Mouse (Mus musculus): ENCODE results near the gene Anapc5. TPM values are rescaled to one million over a fixed set of nuclear protein-coding genes. Genes with fewer than 3 reads are reported as not detected.

Gene Anapc5
- total RNA-seq (2014; rRNA removed) (522 and 533 TPM in 2 replicates), polyA plus RNA-seq (2015; fragmentation: Nextera tagmentation; extraction: Ambion mirVana) (373 and 445 TPM in 2 replicates)

GRCm38 (mm10) chr5:122820777-122821523 is at the start of gene Anapc5:
Gene Anapc5, minus strand, starts transcription at chr5:122821339.
- Histone ChIP-seq H3K27ac (ENCODE audit: low read depth, low read length) (peak within 1 kb of the TSS; percentile 95), H3K9me3 (ENCODE audit: low read length) (no peaks in the 10 kb centered on the region), H3K4me2 (ENCODE audit: low read depth) (peak within 1 kb of the TSS; percentile 51), H3K9ac (peak within 1 kb of the TSS; percentile 90), H3K36me3 (ENCODE audit: insufficient read depth) (peaks cover 29% of the 10 kb centered on the region), H3K4me1 (ENCODE audit: insufficient read depth) (peaks cover 9% of the 10 kb centered on the region; the same call in 1 of the 2 replicates), H3K4me3 (ENCODE audit: low read depth, low read length) (peak within 1 kb of the TSS; percentile 84), H3K27me3 (ENCODE audit: insufficient read depth, low read length) (no peaks in the 10 kb centered on the region)
- TF ChIP-seq CTCF (IDR thresholded peaks at IDR 0.05; ENCODE audit: low read depth): no peak
- ATAC-seq: peak; percentile 99
- WGBS: 1% methylated on average over 55 of the region's 55 CpGs
- peak; percentile 97 for DNase-seq

- ATAC-seq: no peak
- Histone ChIP-seq H3K36me3 (ENCODE audit: insufficient read depth) (peaks cover 45% of the 10 kb centered on the region), H3K27ac (ENCODE audit: low read depth, low read length) (no peak overlapping the region), H3K4me2 (ENCODE audit: low read depth) (no peak overlapping the region), H3K27me3 (ENCODE audit: insufficient read depth, low read length) (no peaks in the 10 kb centered on the region), H3K4me1 (ENCODE audit: insufficient read depth) (no peaks in the 10 kb centered on the region), H3K4me3 (ENCODE audit: low read depth, low read length) (no peak overlapping the region), H3K9ac (no peak overlapping the region), H3K9me3 (ENCODE audit: low read length) (no peaks in the 10 kb centered on the region)
- no peak for TF ChIP-seq CTCF (IDR thresholded peaks at IDR 0.05; ENCODE audit: low read depth)
- 95% methylated on average over 2 of the region's 2 CpGs for WGBS
- DNase-seq: no peak
Observed at GRCm38 (mm10) chr5:122863053-122863452, 41.9 kb upstream of the Anapc5 start.

DNA sequence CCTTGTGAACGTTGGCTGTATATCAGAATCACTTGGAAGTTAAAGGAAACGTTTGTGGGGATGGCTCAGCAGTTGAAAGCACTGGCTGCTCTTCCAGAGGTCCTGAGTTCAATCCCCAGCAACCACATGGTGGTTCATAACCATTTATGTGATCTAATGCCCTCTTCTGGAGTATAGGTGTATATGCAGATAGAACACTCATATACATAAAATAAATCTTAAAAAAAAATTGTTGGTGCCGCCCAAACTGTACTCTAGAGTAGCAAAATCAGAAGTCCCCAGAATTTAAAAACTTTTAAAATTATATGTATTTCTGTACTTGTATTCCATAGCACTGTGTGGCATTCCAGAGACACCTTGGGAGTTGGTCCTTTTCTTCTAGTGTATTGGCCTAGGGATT is 34.7 kb upstream of the Anapc5 start:
- Histone ChIP-seq H3K4me2 (ENCODE audit: low read depth) (no peak overlapping the region), H3K27ac (ENCODE audit: low read depth, low read length) (no peak overlapping the region), H3K4me1 (ENCODE audit: insufficient read depth) (peaks cover 2% of the 10 kb centered on the region; the same call in 1 of the 2 replicates), H3K4me3 (ENCODE audit: low read depth, low read length) (no peak overlapping the region), H3K36me3 (ENCODE audit: insufficient read depth) (no peaks in the 10 kb centered on the region), H3K27me3 (ENCODE audit: insufficient read depth, low read length) (no peaks in the 10 kb centered on the region), H3K9me3 (ENCODE audit: low read length) (no peaks in the 10 kb centered on the region), H3K9ac (no peak overlapping the region)
- DNase-seq (no peak), ATAC-seq (no peak)
- no peak for TF ChIP-seq CTCF (IDR thresholded peaks at IDR 0.05; ENCODE audit: low read depth)
- WGBS: 83% methylated on average over 3 of the region's 3 CpGs

DNA sequence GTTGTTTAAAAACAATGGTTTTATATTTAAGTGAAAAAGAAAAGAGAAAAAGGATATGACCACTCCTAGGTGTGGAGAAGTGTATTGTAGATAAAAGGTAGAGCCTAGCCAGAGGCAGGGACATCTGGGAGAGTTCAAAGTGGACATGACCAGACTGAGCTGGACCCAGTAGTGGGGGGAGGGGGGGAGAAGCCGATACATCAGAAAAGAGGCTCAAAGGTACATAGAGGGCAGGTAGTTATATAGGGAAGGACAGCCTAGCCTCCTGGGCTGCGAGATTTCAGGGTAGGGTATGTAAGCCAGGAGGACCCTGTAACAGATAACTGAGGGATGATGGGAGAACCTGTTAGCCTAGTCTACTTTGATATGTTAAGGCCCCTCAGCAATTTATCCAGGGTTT is 31.5 kb upstream of the Anapc5 start:
- no peaks in the 10 kb centered on the region for H3K9me3 ChIP-seq (ENCODE audit: low read length)
- 92% methylated on average over 2 of the region's 2 CpGs for WGBS

GRCm38 (mm10) chr5:122850319-122851002 is 29.3 kb upstream of the Anapc5 start:
- DNase-seq: no peak
- ATAC-seq: peak; percentile 79
- Histone ChIP-seq H3K4me1 (ENCODE audit: insufficient read depth) (peaks cover 5% of the 10 kb centered on the region; the same call in 1 of the 2 replicates), H3K9ac (peak overlapping the region; percentile 96), H3K27ac (ENCODE audit: low read depth, low read length) (peak overlapping the region; percentile 92), H3K27me3 (ENCODE audit: insufficient read depth, low read length) (no peaks in the 10 kb centered on the region), H3K9me3 (ENCODE audit: low read length) (no peaks in the 10 kb centered on the region), H3K4me2 (ENCODE audit: low read depth) (peak overlapping the region; percentile 97), H3K4me3 (ENCODE audit: low read depth, low read length) (peak overlapping the region; percentile 79), H3K36me3 (ENCODE audit: insufficient read depth) (no peaks in the 10 kb centered on the region)
- TF ChIP-seq CTCF (IDR thresholded peaks at IDR 0.05; ENCODE audit: low read depth): peak; percentile 52
- WGBS: 4% methylated on average over 38 of the region's 38 CpGs

More for the DNA sequence above, 31.5 kb upstream of the Anapc5 start:
- DNase-seq (no peak), ATAC-seq (no peak)
- Histone ChIP-seq H3K4me1 (ENCODE audit: insufficient read depth) (peaks cover 5% of the 10 kb centered on the region; the same call in 1 of the 2 replicates), H3K27me3 (ENCODE audit: insufficient read depth, low read length) (no peaks in the 10 kb centered on the region), H3K36me3 (ENCODE audit: insufficient read depth) (no peaks in the 10 kb centered on the region), H3K27ac (ENCODE audit: low read depth, low read length) (no peak overlapping the region), H3K4me3 (ENCODE audit: low read depth, low read length) (no peak overlapping the region), H3K4me2 (ENCODE audit: low read depth) (no peak overlapping the region), H3K9ac (no peak overlapping the region)
- no peak for TF ChIP-seq CTCF (IDR thresholded peaks at IDR 0.05; ENCODE audit: low read depth)

DNA sequence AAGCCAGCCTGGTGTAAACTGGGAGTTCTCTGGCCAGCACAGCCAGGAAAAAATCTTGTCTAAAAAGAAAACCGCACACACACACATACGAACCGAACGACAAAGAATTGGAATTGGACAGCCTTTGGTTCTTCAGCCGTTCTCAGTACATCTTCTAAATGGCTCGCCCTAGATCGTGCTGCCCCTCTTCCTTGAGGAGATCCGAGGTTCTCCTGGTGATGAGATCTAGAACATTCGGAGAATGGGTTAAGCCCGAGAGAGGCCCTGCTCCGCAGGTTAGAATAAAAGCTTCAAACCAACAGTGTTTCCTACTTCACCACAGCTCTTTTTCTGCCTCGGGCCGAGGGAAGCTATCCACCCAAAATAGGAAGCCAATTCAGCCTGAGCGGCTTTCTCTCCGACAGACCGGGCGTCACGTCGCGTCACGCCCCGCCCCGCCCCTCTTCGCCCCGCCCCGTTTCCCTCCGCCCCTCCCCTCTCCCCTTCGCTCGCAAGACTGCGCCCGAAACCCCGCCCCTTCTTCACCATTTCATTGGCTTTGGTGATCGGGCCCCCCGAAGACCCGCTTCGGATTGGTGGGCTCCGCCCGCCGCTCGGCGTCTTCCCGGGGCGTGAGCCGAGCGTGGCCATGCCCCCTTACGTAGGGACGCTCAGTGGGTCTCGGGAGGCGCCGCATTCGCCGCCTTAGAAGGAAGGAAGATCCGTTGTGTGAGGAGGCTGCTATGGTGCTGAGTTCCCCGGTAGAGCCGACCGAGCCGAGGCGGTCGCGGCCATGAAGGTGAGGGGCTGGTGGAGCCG is 28.6 kb upstream of the Anapc5 start, which contains the start of gene Rnf34:
Gene Rnf34, plus strand, starts transcription at position 528 of the 798 bp plus-strand sequence.
- H3K36me3 ChIP-seq (ENCODE audit: insufficient read depth): no peaks in the 10 kb centered on the region
- peak within 1 kb of the TSS; percentile 96 for H3K9ac ChIP-seq
- peak; percentile 99 for DNase-seq

More for the DNA sequence above, 28.6 kb upstream of the Anapc5 start, which contains the start of gene Rnf34:
- Histone ChIP-seq H3K4me2 (ENCODE audit: low read depth) (peak within 1 kb of the TSS; percentile 97), H3K27me3 (ENCODE audit: insufficient read depth, low read length) (no peaks in the 10 kb centered on the region), H3K27ac (ENCODE audit: low read depth, low read length) (peak within 1 kb of the TSS; percentile 92), H3K4me1 (ENCODE audit: insufficient read depth) (peaks cover 5% of the 10 kb centered on the region; the same call in 1 of the 2 replicates), H3K4me3 (ENCODE audit: low read depth, low read length) (peak within 1 kb of the TSS; percentile 79), H3K9me3 (ENCODE audit: low read length) (no peaks in the 10 kb centered on the region)
- 2% methylated on average over 58 of the region's 61 CpGs for WGBS
- TF ChIP-seq CTCF (IDR thresholded peaks at IDR 0.05; ENCODE audit: low read depth): no peak
- ATAC-seq: peak; percentile 100
